Mouse (Mus musculus): ENCODE measurements around the gene Cfap97d2. TPM values are rescaled to one million over a fixed set of nuclear protein-coding genes. Genes with fewer than 3 reads are reported as not detected.

The Cfap97d2 gene
- polyA plus RNA-seq, 1 experiment from 2014 or later: not detected

GRCm38 (mm10) chr8:13675121-13675520, 30.6 kb upstream of the Cfap97d2 start:
- peaks cover 13% of the 10 kb centered on the region for H3K27me3 ChIP-seq
- H3K4me1 ChIP-seq: peaks cover 30% of the 10 kb centered on the region
- H3K4me2 ChIP-seq: peak overlapping the region; percentile 88
- H3K9ac ChIP-seq: no peak overlapping the region
- H3K27ac ChIP-seq: no peak overlapping the region; the same call in 1 of the 2 replicates
- peak overlapping the region; percentile 83 for H3K4me3 ChIP-seq
- no peak for ATAC-seq (ENCODE audit: insufficient number of reproducible peaks, low FRiP score, low TSS enrichment, low read depth)
- no peaks in the 10 kb centered on the region for H3K36me3 ChIP-seq
- 66% methylated on average over 4 of the region's 4 CpGs for WGBS
- H3K9me3 ChIP-seq: no peaks in the 10 kb centered on the region

- Histone ChIP-seq H3K4me3 (peak overlapping the region; percentile 83), H3K4me1 (peaks cover 26% of the 10 kb centered on the region)
These were observed 30.2 kb upstream of the Cfap97d2 start for GRCm38 (mm10) chr8:13675524-13675923.

GRCm38 (mm10) chr8:13676302-13676700, 29.4 kb upstream of the Cfap97d2 start:
- Histone ChIP-seq H3K4me3 (peak overlapping the region; percentile 83), H3K27me3 (peaks cover 13% of the 10 kb centered on the region), H3K9ac (peak overlapping the region; percentile 67; the same call in 1 of the 2 replicates), H3K4me1 (peaks cover 22% of the 10 kb centered on the region), H3K4me2 (peak overlapping the region; percentile 88), H3K27ac (peak overlapping the region; percentile 89), H3K36me3 (no peaks in the 10 kb centered on the region), H3K9me3 (no peaks in the 10 kb centered on the region)
- ATAC-seq (ENCODE audit: insufficient number of reproducible peaks, low FRiP score, low TSS enrichment, low read depth): no peak
- under 1% methylated on average over 12 of the region's 12 CpGs for WGBS

More at GRCm38 (mm10) chr8:13675524-13675923, 30.2 kb upstream of the Cfap97d2 start:
- Histone ChIP-seq H3K27me3 (peaks cover 13% of the 10 kb centered on the region), H3K36me3 (no peaks in the 10 kb centered on the region), H3K4me2 (peak overlapping the region; percentile 88), H3K27ac (peak overlapping the region; percentile 89), H3K9me3 (no peaks in the 10 kb centered on the region), H3K9ac (no peak overlapping the region)
- 46% methylated on average over 8 of the region's 8 CpGs for WGBS
- ATAC-seq (ENCODE audit: insufficient number of reproducible peaks, low FRiP score, low TSS enrichment, low read depth): no peak

- Histone ChIP-seq H3K9ac (peak overlapping the region; percentile 67), H3K4me1 (peaks cover 22% of the 10 kb centered on the region), H3K9me3 (no peaks in the 10 kb centered on the region), H3K27ac (peak overlapping the region; percentile 89), H3K4me2 (peak overlapping the region; percentile 88), H3K36me3 (no peaks in the 10 kb centered on the region), H3K4me3 (peak overlapping the region; percentile 83), H3K27me3 (peaks cover 13% of the 10 kb centered on the region)
- ATAC-seq (ENCODE audit: insufficient number of reproducible peaks, low FRiP score, low TSS enrichment, low read depth): peak; percentile 41
- whole genome bisulfite sequencing: under 1% methylated on average over 47 of the region's 47 CpGs
These were observed 28.8 kb upstream of the Cfap97d2 start for GRCm38 (mm10) chr8:13676701-13677412.

- H3K9ac ChIP-seq: peak within 1 kb of the TSS; percentile 67
- WGBS: under 1% methylated on average over 42 of the region's 42 CpGs
- peak within 1 kb of the TSS; percentile 83 for H3K4me3 ChIP-seq
- peak; percentile 97 for ATAC-seq (ENCODE audit: insufficient number of reproducible peaks, low FRiP score, low TSS enrichment, low read depth)
- no peaks in the 10 kb centered on the region for H3K36me3 ChIP-seq
- H3K27me3 ChIP-seq: peaks cover 13% of the 10 kb centered on the region
- H3K4me2 ChIP-seq: peak within 1 kb of the TSS; percentile 88
- H3K27ac ChIP-seq: peak within 1 kb of the TSS; percentile 89
- peaks cover 20% of the 10 kb centered on the region for H3K4me1 ChIP-seq
- H3K9me3 ChIP-seq: no peaks in the 10 kb centered on the region
These were observed 28.2 kb upstream of the Cfap97d2 start, which contains the start of gene Rasa3 for GRCm38 (mm10) chr8:13677413-13677883. TSS of gene Rasa3 (minus strand) at chr8:13677603.

GRCm38 (mm10) chr8:13678182-13678581, 27.5 kb upstream of the Cfap97d2 start:
- no peak for ATAC-seq (ENCODE audit: insufficient number of reproducible peaks, low FRiP score, low TSS enrichment, low read depth)
- Histone ChIP-seq H3K4me3 (peak overlapping the region; percentile 83), H3K27me3 (peaks cover 13% of the 10 kb centered on the region), H3K9ac (no peak overlapping the region), H3K9me3 (no peaks in the 10 kb centered on the region), H3K4me2 (peak overlapping the region; percentile 88), H3K27ac (no peak overlapping the region), H3K36me3 (no peaks in the 10 kb centered on the region), H3K4me1 (peaks cover 18% of the 10 kb centered on the region)
- WGBS: 46% methylated on average over 8 of the region's 8 CpGs

GRCm38 (mm10) chr8:13684131-13684530, 21.6 kb upstream of the Cfap97d2 start:
- no peaks in the 10 kb centered on the region for H3K9me3 ChIP-seq
- WGBS: 18% methylated on average over 7 of the region's 7 CpGs
- no peak overlapping the region for H3K4me3 ChIP-seq
- ATAC-seq (ENCODE audit: insufficient number of reproducible peaks, low FRiP score, low TSS enrichment, low read depth): no peak
- H3K36me3 ChIP-seq: no peaks in the 10 kb centered on the region
- H3K27ac ChIP-seq: no peak overlapping the region
- peaks cover 18% of the 10 kb centered on the region for H3K4me1 ChIP-seq
- H3K4me2 ChIP-seq: no peak overlapping the region
- H3K9ac ChIP-seq: no peak overlapping the region
- peaks cover 9% of the 10 kb centered on the region for H3K27me3 ChIP-seq

- no peaks in the 10 kb centered on the region for H3K27me3 ChIP-seq
- peaks cover 18% of the 10 kb centered on the region for H3K4me1 ChIP-seq
- ATAC-seq (ENCODE audit: insufficient number of reproducible peaks, low FRiP score, low TSS enrichment, low read depth): no peak
- H3K36me3 ChIP-seq: no peaks in the 10 kb centered on the region
- H3K4me3 ChIP-seq: no peak overlapping the region
- no peak overlapping the region for H3K9ac ChIP-seq
- H3K27ac ChIP-seq: no peak overlapping the region
- 87% methylated on average over 16 of the region's 16 CpGs for WGBS
- no peaks in the 10 kb centered on the region for H3K9me3 ChIP-seq
- H3K4me2 ChIP-seq: no peak overlapping the region
These were observed 19.9 kb upstream of the Cfap97d2 start for GRCm38 (mm10) chr8:13685674-13686314.

- H3K4me1 ChIP-seq: peaks cover 18% of the 10 kb centered on the region
- no peak overlapping the region for H3K4me3 ChIP-seq
- 71% methylated on average over 7 of the region's 7 CpGs for WGBS
- no peak for ATAC-seq (ENCODE audit: insufficient number of reproducible peaks, low FRiP score, low TSS enrichment, low read depth)
- H3K27me3 ChIP-seq: no peaks in the 10 kb centered on the region
- H3K27ac ChIP-seq: no peak overlapping the region
- no peaks in the 10 kb centered on the region for H3K9me3 ChIP-seq
- H3K36me3 ChIP-seq: no peaks in the 10 kb centered on the region
- no peak overlapping the region for H3K9ac ChIP-seq
- H3K4me2 ChIP-seq: no peak overlapping the region
These were observed 19.3 kb upstream of the Cfap97d2 start for GRCm38 (mm10) chr8:13686426-13686825.

GRCm38 (mm10) chr8:13687101-13687717, 18.5 kb upstream of the Cfap97d2 start:
- Histone ChIP-seq H3K4me2 (no peak overlapping the region), H3K36me3 (no peaks in the 10 kb centered on the region), H3K27ac (no peak overlapping the region), H3K4me1 (peaks cover 18% of the 10 kb centered on the region), H3K4me3 (no peak overlapping the region), H3K27me3 (no peaks in the 10 kb centered on the region), H3K9ac (no peak overlapping the region), H3K9me3 (no peaks in the 10 kb centered on the region)
- WGBS: 77% methylated on average over 8 of the region's 8 CpGs
- ATAC-seq (ENCODE audit: insufficient number of reproducible peaks, low FRiP score, low TSS enrichment, low read depth): no peak

GRCm38 (mm10) chr8:13687941-13688340, 17.7 kb upstream of the Cfap97d2 start:
- Histone ChIP-seq H3K9me3 (no peaks in the 10 kb centered on the region), H3K27ac (no peak overlapping the region), H3K4me3 (no peak overlapping the region), H3K4me1 (peaks cover 18% of the 10 kb centered on the region), H3K27me3 (0 out of 2 replicates have a peak, but pooled peaks cover 3% of the 10 kb centered on the region), H3K9ac (no peak overlapping the region), H3K4me2 (no peak overlapping the region), H3K36me3 (no peaks in the 10 kb centered on the region)
- ATAC-seq (ENCODE audit: insufficient number of reproducible peaks, low FRiP score, low TSS enrichment, low read depth): no peak
- 87% methylated on average over 4 of the region's 4 CpGs for WGBS

GRCm38 (mm10) chr8:13688461-13688860, 17.2 kb upstream of the Cfap97d2 start:
- Histone ChIP-seq H3K27ac (no peak overlapping the region), H3K27me3 (0 out of 2 replicates have a peak, but pooled peaks cover 3% of the 10 kb centered on the region), H3K9ac (no peak overlapping the region), H3K4me3 (no peak overlapping the region), H3K4me1 (peaks cover 17% of the 10 kb centered on the region), H3K36me3 (no peaks in the 10 kb centered on the region), H3K4me2 (no peak overlapping the region), H3K9me3 (no peaks in the 10 kb centered on the region)
- 55% methylated on average over 6 of the region's 6 CpGs for WGBS
- no peak for ATAC-seq (ENCODE audit: insufficient number of reproducible peaks, low FRiP score, low TSS enrichment, low read depth)

Measured in limb, embryonic 15.5 days (tissue).